Mouse (Mus musculus): ENCODE measurements at regions not wholly inside any gene's neighbourhood (a gene's known extent, or its start where the extent isn't known, plus 50 kb on each side); places are given as distances from the start of the nearest gene placed in this dataset.

DNA sequence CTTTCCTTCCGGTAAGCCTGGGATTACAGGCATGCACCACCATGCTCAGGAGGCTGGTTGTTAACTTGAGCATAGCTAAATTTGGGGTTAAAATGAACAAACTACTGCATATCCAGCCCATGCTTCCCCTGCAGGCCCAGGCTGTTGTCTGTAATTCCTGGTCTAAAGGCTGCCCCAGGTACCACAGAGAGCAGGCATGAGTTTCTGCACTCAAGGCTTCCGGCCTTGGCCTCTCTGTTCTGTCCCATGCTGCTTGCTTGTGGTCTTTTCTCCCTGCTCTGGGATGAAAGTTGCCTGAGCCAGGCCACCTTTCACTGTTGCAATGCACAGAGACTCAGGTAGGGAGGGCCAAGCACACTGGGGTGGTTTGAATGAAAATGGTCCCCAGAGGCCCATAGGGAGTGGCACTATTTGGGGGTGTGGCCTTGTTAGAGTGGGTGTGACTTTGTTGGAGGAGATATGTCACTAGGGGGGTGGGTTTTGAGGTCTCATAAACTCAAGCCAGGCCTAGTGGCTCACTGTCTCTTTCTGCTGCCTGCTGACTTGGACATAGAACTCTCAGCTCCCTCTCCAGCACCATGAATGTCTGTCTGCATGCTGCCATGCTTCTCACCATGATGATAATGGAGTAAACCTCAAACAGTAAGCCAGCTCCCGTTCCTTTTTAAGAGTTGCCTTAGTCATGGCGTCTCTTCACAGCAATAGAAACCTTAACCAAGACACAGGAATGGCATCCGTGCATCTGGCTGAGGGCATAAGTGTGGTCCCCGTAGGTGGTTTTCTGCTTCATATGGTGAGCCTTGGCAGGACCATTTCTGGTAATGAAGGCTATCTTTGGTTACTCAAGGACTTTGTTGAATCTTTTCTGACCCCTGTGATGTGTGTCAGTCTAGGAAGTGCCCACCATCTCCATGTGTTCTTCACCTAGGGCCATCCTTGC lies 86.7 kb upstream of the Zfp366 start:
- DNase-seq: no peak

GRCm38 (mm10) chr13:99096837-99097236 lies 87.8 kb upstream of the Zfp366 start:
- DNase-seq: no peak

GRCm38 (mm10) chr13:99095006-99095405 lies 89.6 kb upstream of the Zfp366 start:
- DNase-seq: no peak

GRCm38 (mm10) chr13:99094221-99094620 lies 90.4 kb upstream of the Zfp366 start:
- no peak for DNase-seq

DNA sequence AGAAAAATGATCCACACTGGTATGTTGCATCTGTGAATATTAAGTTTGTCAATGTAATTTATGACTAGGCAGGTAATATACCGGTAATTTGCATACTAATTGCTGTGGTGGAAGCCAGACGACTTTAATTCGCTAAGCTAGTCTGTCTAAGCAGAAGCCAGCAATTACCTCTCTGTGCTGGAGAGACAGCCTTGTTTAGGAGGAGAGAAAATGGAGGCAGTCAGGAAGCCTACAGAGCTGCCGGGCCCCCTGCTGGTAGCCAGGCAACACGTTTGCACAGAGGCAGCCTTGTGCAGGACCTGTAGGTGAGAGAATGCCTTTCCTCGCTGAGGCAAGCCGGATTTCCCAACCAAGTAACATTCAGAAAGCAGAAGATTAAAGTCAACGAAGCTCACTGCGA lies 91.4 kb upstream of the Zfp366 start:
- peak; percentile 84 for DNase-seq

- peak; percentile 44 for DNase-seq
Observed at GRCm38 (mm10) chr13:99092279-99092930, 92.2 kb upstream of the Zfp366 start.

- no peak for DNase-seq
Observed at GRCm38 (mm10) chr13:99091562-99092278, 92.9 kb upstream of the Zfp366 start.

DNA sequence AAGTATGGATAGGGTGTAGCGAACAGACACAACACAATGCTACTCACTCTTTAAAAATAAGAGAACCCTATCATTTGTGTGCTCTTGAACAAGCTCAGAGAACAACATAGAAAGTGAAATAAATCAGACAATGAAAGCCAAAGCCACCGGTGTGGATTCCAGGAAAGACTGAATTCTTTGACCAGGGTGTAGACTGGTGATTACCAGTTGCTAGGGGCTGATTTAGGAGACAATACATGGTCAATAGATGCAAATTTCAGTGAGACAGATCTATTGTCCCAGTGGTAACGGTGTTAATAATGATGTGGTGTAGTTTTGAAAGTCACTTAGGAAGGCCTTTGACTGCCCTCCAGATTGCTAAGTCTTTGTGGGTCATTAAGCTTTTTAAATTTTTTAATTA lies 94.3 kb upstream of the Zfp366 start:
- no peak for DNase-seq

DNA sequence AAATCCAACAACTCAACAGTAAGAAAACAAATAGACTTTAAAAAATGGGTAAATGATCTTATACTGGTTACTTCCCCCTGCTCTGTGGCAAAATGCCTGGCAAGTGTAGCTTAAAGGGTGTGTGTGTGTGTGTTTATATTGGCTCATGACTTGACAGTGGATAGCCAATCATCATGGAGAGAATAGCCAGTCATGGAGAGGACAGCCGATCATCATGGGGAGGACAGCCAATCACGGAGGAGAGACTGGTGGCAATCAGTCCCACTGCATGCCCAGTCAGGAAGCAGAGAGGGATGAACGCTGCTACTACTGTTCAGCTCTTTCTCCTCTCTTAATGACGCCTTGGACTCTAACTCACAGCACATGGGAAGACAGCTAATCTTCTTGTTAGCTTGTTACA lies 96.3 kb upstream of the Zfp366 start:
- no peak for DNase-seq

DNA sequence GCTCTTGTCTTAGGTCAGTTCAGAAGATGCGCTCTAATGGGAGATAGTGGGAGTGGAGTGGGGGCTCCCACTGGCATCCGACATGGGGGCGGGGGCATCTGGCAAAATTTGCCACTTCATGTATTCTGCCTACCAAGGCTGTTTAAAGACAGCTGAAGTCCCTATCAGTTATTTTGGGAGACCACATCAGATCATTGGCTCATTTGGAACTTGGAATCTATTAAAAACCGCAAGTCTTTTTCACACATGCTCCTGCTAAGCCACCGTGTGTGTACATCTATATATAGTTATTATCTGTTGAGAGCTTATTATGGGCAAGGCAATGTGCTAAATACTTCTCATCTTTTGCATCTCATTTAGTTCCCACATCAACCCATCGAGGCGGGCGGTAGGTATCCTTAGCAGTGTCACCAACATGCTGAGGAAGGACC lies 95.0 kb upstream of the 1700024P04Rik start:
- DNase-seq: no peak

DNA sequence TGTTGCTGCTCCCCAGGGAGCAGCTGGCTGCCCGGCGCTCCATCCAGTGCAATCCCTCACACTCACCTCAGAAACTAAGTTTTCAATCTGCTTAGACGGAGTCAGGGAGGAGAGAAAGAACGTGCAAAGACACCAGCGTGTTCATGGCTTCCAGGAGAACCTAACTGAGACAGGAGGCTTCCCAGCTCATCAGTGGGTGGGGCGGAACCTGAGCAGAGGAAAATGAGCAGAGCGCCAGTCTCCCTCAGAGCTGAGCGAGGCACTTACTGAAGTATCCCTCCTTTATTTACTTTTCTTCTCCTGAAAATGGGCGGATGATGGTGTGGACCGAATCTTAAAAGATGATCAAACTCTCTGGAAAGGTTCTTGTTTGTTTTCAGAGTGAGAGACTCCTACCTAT lies 94.3 kb upstream of the 1700024P04Rik start:
- DNase-seq: no peak

- peak; percentile 2 for DNase-seq
Observed at GRCm38 (mm10) chr13:99077039-99077749, 92.8 kb upstream of the 1700024P04Rik start.

- DNase-seq: peak; percentile 1
Observed at GRCm38 (mm10) chr13:99075467-99075866, 91.1 kb upstream of the 1700024P04Rik start.

DNA sequence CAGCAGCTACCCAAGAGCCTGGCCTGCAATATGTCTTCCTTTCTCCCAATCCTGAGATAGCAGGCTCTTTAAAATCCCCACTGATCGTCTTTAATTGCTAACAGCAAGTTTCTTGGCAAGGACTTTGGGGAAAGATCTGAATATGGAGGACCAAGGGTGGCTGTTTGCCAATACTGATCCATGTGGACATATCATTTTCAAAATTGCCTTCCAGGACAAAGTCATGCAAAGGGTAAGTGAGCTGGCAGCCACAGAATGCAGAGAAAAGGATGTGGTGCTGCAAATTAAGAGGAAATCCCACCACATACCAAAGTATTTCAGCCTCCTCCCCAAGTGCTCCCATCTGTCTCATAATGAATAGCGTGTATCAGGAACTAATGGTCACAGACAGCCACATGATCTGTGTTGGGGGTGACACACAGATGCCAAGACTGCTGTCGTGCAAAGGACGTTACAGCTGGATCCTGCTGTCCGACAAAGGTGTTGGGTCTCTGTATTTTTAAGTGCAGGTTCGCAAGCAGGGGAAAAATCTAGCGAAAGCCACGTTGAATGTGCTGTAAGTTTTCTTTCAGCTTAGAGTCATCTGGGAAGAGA lies 87.6 kb upstream of the 1700024P04Rik start:
- peak; percentile 27 for DNase-seq

- peak; percentile 58 for DNase-seq
Observed at GRCm38 (mm10) chr13:99071413-99071812, 87.0 kb upstream of the 1700024P04Rik start.

GRCm38 (mm10) chr13:99069767-99070166 lies 85.4 kb upstream of the 1700024P04Rik start:
- DNase-seq: no peak

DNA sequence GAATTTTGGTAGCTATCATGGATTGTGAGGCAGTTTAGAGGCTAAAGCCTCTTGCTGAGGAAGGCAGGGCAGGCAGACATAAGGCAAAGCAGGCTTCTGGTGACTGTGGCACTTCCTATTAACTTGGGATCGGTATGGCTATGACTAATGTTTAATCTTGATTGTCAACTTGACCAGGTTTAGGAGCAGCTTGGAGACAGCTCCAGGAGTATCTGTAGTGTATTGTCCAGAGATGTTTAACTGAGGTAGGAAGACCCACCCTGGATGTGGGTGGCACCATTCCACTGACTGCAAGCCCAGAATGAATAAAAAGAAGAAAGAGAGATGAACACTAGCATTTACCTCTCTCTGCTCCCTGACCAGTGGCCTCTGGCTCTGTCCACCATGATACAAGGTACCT lies 83.1 kb upstream of the 1700024P04Rik start:
- no peak for DNase-seq

GRCm38 (mm10) chr13:99063431-99063830 lies 79.1 kb upstream of the 1700024P04Rik start:
- no peak for DNase-seq

DNA sequence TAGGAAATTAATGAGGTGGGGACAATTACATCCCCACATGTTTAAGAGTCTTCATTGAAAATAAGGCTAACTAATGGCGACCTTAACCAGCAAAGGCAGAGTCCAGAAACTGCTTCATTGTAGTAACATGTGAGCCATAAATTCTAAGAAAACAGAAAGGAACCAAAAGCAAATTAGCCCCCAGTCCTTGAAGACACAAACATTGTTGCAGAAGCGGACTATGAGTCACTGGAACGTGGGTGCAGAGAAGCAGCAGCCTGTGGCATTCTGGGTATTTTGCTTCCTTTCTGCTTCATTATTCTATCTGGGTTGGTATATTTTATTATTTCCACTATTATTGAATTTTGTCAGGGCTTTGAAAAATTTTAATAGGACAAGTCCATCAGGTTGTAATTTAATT lies 78.6 kb upstream of the 1700024P04Rik start:
- DNase-seq: no peak

DNA sequence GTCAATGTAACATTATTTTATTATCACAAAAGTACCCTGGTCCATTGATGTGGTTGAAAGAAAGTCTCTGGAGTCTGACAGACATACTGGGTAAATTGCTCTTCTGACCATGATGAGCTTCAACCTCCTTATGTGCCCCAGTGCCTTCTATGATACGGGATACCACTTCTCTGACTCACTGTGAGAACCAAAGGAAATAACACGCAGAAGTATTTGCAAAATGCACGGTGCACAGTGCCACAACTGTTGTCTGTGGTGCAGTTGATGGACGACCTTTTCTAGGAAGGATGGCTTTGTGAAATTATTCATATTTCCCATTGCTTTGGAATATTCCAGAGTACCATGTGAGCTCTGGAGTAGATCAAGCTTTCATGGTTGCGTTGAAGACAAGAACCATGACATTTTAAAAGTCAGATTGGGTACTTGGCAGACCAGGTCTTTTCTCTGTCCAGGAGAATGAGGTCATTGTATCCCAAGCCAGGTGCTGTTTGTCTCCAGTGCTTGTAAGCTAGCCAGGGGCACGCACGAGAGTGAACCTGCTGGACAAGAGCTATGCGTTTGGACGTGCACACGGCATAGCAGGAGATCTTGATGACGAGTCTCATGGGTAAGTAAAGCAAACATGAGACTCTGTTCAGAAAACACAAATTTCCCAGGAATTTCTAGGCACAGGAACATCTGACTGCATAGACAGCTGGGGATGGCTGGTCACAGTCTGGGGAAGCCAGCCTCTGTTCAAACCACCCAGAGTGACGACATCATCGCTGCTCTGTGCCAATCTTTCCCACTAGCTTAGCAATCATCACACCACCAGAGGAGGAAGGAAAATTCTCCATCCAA lies 74.0 kb upstream of the 1700024P04Rik start:
- peak; percentile 74 for DNase-seq

GRCm38 (mm10) chr13:99057696-99058095 lies 73.3 kb upstream of the 1700024P04Rik start:
- no peak for DNase-seq

Data from heart, postnatal 4 days (tissue).